Mouse (Mus musculus) CD8-positive naive resting alpha-beta T cell, adult 2 months (primary cell): ENCODE measurements around the gene Fcrl5.

ENCODE experiments used
- DNase-seq, 2 experiments: peaks; one replicate each; pipeline ENCODE4 v3.0.0; 2022; ENCODE audit warnings: low read depth in 2 of 2, low spot score in 2 of 2

Fcrl5 gene

DNA sequence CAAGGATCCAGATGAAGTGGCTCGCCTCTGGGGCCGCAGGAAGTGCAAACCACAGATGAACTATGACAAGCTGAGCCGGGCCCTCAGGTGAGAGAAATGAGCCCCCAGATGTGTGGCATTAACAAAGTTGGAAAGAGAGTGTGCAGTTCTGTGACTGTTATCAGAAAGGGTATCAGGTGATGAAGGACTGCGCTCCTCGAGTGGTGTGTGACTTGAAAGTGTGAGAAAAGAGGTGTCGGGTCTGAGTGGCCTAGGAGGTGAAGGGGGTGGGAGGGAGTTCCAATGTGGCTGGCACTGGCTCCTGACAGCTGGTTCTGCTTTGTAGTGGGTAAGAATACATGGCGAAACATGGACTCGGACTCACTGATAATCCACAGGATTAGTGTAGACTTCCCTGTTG lies 92.4 kb downstream of the Fcrl5 start:
- DNase-seq: no peak

DNA sequence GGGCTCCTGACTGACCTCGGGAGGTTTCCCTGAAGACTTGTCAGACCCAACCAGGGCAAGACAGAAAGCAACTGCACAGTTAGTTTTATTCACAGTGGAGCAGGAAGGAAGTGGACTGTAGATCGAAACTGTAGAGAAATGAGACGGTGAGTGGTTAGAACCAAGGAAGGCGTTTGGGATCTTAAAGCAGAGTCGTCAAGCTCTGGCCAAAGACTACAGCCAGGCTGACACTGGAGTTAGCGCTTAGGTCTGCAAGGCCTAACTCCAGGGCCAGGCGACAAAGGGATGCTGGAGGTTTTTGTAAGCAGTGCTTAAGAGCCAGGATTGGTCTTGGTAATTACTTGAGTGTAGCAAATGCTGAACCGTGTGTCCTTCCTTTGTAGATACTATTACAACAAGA lies 93.3 kb downstream of the Fcrl5 start:
- DNase-seq: no peak

DNA sequence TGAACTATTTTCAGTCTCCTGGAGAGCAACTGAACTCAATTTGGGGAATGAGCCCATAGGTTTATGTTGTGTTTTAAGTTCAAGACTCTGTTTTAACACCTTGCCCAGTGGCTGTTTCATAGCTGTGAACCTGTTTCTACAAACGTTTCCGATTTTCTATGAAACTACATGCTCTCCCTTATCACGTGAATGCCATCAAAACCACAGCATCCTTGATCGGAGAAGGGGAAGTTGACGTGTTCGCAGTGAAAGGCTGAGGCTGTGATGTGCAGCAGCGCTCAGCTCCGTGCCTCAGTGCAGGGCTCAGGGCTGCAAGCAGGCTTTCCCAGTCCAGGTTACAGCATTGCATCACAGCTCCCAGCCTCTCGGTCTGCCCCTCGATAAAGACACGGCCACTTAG lies 94.0 kb downstream of the Fcrl5 start:
- DNase-seq: peak; percentile 73 to 81

DNA sequence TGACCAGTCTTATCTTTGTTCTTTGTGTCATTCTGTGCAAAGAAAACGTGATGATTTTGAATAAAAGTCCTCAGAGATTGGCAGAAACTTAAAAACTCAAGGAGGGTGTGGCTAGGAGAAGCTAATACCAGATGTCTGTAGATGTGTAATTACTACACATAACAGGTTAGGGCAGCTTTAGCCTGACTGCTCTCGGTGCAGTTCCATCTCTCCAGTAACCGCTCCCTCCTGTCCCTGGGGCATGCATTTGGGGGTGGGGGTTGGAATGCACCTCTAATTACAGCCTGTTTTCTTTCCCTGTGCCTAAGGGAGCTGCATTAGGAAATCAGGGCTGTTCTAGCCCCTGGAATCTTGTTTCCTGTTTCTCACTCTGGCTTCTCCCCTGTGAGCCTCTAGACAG lies 94.7 kb downstream of the Fcrl5 start:
- DNase-seq: no peak

DNA sequence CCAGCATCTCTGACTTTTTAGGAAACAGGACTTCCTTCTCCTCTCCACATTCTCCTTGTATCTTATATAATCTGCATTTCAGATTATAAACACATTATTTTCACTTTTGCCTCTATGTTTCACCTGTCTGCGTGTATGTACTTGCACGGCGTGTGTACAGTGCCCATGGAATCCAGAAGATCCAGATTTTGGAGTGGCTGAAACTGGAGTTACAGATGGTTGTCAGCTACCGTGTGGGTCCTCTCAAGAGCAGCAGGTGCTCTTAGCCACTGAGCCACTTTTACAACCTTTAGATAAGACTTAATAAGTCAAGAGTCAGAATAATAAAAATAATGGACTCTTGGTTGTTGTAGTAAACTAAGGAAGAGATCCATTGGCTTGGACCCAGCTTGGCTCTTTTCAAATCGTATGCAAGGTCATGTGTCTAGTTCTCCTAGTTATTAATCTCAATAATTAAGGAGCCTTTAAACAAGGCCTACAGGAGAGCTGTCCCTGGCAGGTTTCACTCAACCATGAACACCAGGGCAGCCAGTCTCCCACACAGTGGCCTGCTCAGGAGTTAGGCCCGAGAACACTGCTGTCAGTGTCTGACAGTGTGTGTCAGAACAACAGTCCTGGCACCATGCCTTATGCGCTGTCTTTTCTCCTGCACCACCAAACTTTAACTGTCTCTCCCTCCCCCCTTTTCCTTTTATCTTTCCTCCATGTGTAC lies 98.2 kb downstream of the Fcrl5 start:
- DNase-seq: no peak

DNA sequence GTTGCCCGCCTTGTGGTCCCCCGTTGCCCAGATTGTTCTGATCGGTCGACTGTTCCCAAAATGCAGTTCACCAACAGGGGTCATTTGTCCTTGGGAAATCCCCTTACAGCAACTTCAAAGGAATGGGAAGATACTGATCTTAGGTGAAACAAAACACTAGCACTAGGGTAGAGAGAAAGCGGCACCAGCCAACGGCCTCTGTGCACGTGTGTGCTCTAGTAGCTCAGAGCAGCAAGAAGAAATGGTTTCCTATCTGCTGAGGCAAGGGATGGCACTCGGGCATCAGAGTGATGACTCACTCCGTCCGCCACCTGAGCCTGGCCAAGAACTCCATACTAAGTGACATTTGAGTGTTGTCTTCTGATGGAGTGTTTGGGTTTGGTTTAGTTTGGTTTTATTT lies 102.5 kb downstream of the Fcrl5 start:
- DNase-seq: no peak

DNA sequence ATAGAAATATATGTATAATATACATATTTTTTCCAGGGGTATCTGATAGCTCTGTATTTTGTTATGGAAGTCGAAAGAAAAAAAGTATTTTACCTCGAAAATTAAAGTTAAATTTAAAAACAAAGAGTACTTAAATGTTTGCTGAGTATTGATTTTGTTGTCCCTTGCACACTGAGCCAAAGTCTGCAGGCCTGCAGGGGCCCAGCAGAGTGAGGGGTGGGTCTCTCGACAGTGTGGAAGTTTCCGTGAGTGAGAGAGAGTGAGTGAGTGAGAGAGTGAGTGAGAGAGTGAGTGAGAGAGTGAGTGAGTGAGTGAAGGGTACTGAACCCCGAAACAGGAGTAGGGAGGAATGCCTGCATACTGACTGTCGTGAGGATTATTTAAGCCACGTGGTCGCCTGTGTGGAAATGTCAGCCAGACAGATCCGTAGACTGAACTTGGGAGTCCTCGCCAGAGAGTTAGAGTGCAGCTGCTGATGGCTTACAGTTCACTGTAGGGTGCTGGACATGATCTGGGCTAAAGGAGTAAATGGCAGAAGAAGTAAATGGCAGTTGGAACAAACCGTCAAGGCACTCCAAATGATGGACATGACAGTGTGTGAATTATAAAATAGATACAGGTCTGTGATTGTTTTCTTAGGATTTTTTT lies 104.6 kb downstream of the Fcrl5 start:
- no peak for DNase-seq

DNA sequence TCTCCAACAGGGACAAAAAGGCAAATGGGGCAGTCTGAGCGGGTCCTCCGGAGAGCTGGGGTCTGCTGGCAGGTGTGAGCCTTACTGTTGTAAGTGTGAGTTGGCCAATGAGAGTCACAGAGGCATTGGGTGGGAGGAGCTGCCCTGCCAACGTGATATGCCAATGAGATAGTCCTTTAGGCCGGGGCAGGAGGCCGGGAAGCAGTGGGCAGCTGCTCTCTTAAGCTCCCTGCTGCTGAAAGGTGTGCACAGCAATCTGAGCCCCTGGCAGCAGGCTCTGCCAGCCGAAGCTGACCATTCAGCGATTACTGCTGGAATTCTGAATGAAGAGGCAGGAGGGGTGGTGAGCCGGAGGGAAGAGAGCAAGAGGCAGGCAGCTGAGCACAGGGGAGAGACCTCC lies 105.1 kb downstream of the Fcrl5 start:
- no peak for DNase-seq

DNA sequence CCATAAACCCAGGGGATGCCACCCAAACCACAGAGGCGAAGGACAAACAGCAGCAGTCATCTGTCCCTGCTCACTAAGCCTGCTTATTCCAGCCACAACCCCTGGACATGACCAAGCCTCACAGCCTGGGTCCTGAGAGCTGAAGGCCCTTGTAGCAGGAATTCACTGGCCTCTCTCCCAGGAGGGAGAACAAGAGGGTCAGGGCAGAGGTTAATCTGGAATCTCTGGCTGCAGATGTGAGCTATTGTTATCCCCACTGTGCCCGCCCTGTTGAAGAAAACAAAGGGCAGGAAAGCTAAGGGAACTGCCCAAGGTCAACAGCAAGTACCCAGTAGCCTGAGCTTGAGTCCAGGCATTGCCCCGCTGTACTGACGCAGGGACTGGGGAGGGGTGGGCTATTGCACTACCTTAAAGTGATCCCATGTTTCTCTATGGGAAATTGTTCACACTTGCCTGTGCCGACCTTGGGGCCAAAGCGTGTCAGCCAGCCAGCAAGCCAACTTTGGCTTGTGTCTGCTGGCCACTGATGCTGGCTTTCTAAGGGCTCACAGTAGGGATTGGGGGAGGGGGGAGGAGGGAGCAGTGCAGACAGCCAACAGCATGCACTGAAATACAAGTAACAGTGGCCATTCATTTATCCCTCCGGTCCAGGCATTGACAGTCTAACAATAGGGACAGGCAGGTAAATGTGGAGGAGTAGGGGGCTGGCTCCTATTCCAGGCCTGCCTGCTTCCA lies 107.1 kb downstream of the Fcrl5 start:
- DNase-seq: no peak

DNA sequence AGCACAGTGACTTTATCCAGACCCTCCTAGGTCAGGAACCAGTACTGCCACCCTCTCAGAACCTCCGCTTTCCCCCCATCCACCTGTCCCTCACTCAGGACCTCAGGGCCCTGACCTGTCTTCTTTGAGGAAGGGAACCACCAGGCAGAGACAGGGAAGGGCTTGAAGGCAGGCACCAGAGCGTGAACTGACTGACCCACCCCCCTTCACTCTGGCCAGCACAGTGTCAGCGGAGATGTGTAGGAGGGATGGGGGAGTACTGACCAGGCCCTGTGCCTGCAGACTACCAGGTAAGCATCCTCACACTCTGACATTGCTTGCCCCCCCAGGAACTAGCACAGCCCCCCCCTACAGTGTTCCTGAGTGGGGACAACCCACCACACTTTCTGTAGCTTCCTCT lies 110.0 kb downstream of the Fcrl5 start:
- no peak for DNase-seq

DNA sequence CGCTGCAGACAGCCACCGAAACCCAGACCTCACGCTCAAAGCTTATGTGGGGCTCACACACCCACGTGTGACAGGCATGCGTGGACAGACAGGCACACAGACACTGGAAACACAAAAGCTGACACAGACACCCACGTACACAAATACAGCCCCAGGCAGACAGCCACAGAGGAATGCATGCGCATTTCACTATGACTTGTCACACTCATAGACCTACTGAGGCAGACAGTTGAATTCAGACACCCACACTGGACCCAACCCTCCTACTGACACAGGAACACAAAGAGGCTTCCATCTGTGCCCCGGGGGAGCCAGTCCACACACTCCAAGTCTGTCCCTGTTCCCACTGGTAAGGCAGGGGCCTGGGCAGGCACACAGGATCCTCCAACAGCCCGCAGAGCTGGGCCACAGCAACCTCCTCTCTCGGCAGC lies 110.7 kb downstream of the Fcrl5 start:
- no peak for DNase-seq

DNA sequence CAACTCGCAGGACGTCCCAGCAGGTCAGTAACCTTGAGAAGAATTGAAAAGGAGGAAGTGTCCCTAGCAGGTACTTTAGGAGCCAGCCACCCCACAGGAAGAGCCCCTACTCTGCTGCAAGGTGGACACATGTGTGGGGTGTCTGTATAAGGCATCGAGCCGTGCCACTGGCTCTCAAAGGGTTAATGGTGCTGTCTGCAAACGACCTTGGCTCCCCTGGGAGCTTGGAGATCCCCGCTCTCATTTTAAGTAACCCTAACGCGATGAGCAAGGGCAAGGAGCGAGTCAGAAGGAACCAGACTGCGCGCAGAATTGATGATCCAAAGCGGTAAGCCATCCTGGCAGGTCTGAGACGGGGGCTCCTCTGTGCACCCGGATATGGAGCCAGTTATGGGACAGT lies 114.3 kb downstream of the Fcrl5 start:
- no peak for DNase-seq
